Mouse (Mus musculus) small intestine, adult 2 months (tissue): ENCODE results near the gene Taldo1.

Source experiments
- CTCF ChIP-seq: fragments of 200-500 bp; IDR thresholded peaks from 2 replicates; pipeline ENCODE4 v1.5.1; 2012; ENCODE audit warnings: low read depth, mild to moderate bottlenecking, control low read depth, inconsistent platforms, low read length, moderate library complexity, mixed read lengths; ENCODE audit not compliant: insufficient replicate concordance, insufficient read length; ENCODE audit errors: extremely low read depth
- POLR2A ChIP-seq: fragments of 200-500 bp; IDR thresholded peaks from 2 replicates; pipeline ENCODE4 v1.6.1; 2012; ENCODE audit warnings: low read depth, mild to moderate bottlenecking, control low read depth, inconsistent platforms, low read length, moderate library complexity

DNA sequence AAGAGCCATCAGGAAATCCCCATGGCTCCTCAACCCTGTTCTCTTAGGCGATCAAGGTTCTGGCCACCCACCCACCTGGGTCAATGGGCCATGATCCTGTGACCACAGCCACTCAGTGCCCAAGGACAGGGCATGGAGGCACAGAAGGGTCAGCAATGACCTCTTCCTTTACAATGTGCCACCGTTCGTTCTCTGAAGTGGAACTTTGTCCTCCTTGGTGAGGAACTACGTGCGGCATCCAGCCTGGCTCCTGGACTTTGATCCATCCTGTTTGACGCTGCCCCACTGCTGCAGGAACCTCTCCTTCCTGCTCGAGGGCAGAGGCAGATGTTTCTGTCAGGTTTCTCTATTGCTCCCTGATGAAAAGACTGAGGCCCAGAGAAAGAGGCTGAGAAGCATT lies 48.3 kb upstream of the Taldo1 start:
- TF ChIP-seq POLR2A (no peak), CTCF (no peak)
